Mouse (Mus musculus) kidney, postnatal 14 days (tissue): ENCODE results near the gene Mavs.

ENCODE experiments used
- DNase-seq: peaks from one replicate; pipeline ENCODE4 v3.0.0; 2022; ENCODE audit warnings: mixed read lengths

Mavs gene

GRCm38 (mm10) chr2:131262680-131263670 lies 29.1 kb downstream of the Mavs start:
- no peak for DNase-seq

- no peak for DNase-seq
These were observed 30.2 kb downstream of the Mavs start for GRCm38 (mm10) chr2:131264027-131264426.

GRCm38 (mm10) chr2:131265056-131265455 lies 31.2 kb downstream of the Mavs start:
- DNase-seq, result no peak

- no peak for DNase-seq
These were observed 41.6 kb downstream of the Mavs start for GRCm38 (mm10) chr2:131275493-131275892.

GRCm38 (mm10) chr2:131276722-131277121 lies 42.9 kb downstream of the Mavs start:
- DNase-seq, result no peak

- no peak for DNase-seq
These were observed 47.7 kb downstream of the Mavs start for GRCm38 (mm10) chr2:131281596-131281995.

- DNase-seq, result no peak
These were observed 52.4 kb downstream of the Mavs start for GRCm38 (mm10) chr2:131286276-131286675.

GRCm38 (mm10) chr2:131290669-131291068 lies 56.8 kb downstream of the Mavs start:
- DNase-seq, result no peak

GRCm38 (mm10) chr2:131296746-131297261 lies 62.9 kb downstream of the Mavs start:
- no peak for DNase-seq
